Mouse (Mus musculus) small intestine, adult 10 weeks (tissue): Measurements from ENCODE around the gene Nr2f2. TPM values are rescaled to one million over a fixed set of nuclear protein-coding genes. Genes with fewer than 3 reads are reported as not detected.

Experiments used
- polyA plus RNA-seq: library from polyadenylated mRNA; stranded (reverse); fragments of 350-450 nt; fragmentation: Illumina TruSeq; extraction: RNeasy Lipid Tissue Mini Kit (QIAGEN cat#74804); gene quantifications from one replicate; pipeline ENCODE4 v1.2.3, GENCODE M21; 2014; ENCODE audit warnings: low replicate concordance

The Nr2f2 gene
- 25.1 TPM for polyA plus RNA-seq

DNA sequence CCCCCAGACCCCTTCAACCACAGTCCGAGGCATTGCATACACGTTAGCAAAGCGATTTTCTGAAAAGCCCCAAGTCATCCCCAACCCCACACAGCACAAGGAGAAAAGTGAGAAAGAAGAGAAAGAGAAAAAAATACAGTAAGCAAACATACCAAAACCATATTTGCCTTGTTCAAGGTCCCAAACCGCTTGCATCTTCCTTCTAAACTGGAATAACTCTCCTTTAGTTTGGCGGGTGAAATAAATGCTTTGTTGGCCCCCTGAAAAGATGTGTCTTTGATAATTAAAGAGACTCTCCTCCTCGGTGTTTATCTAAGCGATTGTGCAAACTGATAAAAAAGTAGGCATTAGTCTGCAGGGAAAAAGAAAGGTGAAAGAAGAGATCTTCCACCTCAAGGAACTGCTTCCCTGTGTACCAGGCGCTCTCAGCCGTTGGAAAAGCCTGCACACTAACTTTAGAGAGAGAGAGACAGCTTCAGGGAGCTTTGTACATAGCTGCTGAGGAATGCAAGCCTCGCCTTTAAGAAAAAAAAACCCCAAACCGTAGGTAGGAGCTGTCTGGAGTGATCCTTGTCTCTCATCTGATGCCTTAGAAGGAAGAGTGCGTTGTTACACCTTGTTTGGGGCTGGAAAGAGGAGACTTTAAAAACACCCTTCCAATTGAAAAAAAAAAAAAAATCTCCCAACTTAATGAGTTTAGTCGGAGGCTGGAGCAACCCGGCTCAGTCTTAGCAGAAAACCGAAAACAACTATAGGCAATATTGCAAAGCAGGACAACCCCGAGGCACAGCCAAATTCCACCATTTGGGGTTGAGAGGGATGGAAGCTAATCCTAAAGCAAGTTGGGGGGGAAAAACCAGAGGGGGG is at the start of gene Nr2f2:
Nr2f2 (minus strand) TSS at position 795 of the 867 bp plus-strand sequence.

